Mouse (Mus musculus): ENCODE results near the gene Camta1. TPM values are rescaled to one million over a fixed set of nuclear protein-coding genes. Genes with fewer than 3 reads are reported as not detected.

Gene Camta1
- polyA plus RNA-seq, 1 experiment from 2014 or later, result 115 TPM

DNA sequence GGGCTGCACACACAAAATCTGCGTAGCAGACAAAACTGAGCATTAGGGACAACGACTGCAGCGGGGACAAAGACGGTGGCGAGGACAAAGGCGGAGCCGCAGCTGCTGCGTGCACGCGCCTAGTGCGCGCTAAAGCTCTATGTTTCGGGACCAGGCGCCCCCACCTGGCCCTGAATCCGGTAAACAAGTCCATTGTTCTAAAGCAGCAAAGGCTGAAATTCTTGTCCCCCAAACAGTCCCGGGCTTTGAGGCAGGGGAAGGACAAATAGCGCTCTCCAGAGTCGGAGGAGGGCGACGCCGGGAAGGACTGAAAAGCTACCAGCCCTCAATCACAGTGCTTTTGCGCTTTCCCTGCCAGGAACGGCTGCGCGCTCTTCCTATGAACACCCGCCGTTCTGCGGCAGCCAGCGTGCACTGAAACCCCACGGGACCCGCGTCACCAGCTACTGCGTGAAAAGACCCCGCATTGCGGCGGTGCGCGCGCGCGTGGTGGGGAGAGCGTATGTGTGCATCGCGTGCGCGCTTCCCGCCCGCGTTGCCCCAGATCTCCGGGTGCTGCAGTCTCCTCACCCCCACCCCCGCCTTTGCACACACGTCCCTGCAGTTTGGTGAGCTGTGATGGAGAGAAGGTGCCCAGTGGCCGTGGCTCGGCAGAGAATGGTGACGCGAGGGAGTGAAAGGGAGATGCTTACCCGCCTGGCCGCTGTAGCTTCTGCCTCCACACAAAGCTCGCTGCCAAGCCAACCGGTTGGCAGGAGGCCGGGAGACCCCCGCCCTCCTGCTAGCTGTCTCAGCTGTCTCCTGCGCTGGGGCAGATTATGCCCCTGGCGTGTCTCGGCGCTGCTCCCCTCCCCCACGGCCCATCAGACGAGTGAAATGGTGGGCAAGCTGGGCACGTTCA lies 732.8 kb downstream of the Camta1 start:
- Histone ChIP-seq H3K27me3 (ENCODE audit: insufficient read depth, low read length) (no peaks in the 10 kb centered on the region), H3K4me2 (ENCODE audit: low read length) (peak overlapping the region; percentile 92), H3K36me3 (ENCODE audit: insufficient read depth, low read length) (no peaks in the 10 kb centered on the region), H3K27ac (peak overlapping the region; percentile 77), H3K9ac (ENCODE audit: low read depth, low read length) (peak overlapping the region; percentile 67), H3K4me1 (replicated peaks; ENCODE audit: insufficient read depth, low read length) (peaks cover 7% of the 10 kb centered on the region), H3K4me3 (replicated peaks; ENCODE audit: low read depth, low read length) (peak overlapping the region; percentile 47), H3K9me3 (replicated peaks; ENCODE audit: low read length) (no peaks in the 10 kb centered on the region)
- under 1% methylated on average over 69 of the region's 69 CpGs for WGBS
- DNase-seq (ENCODE audit: low spot score), result peak; percentile 88
- ATAC-seq (replicated peaks; ENCODE audit: low FRiP score, low read depth), result peak; percentile 50
- peak; percentile 45 for TF ChIP-seq CTCF (IDR thresholded peaks at IDR 0.05; ENCODE audit: low read depth)

GRCm38 (mm10) chr4:151127636-151128548 lies 733.8 kb downstream of the Camta1 start:
- no peak for TF ChIP-seq CTCF (IDR thresholded peaks at IDR 0.05; ENCODE audit: low read depth)
- H3K4me1 ChIP-seq (replicated peaks; ENCODE audit: insufficient read depth, low read length), result peaks cover 7% of the 10 kb centered on the region
- H3K27me3 ChIP-seq (ENCODE audit: insufficient read depth, low read length), result no peaks in the 10 kb centered on the region
- H3K9me3 ChIP-seq (replicated peaks; ENCODE audit: low read length), result no peaks in the 10 kb centered on the region
- H3K9ac ChIP-seq (ENCODE audit: low read depth, low read length), result peak overlapping the region; percentile 67; the same call in 1 of the 2 replicates
- DNase-seq (ENCODE audit: low spot score), result no peak
- no peaks in the 10 kb centered on the region for H3K36me3 ChIP-seq (ENCODE audit: insufficient read depth, low read length)
- peak overlapping the region; percentile 47 for H3K4me3 ChIP-seq (replicated peaks; ENCODE audit: low read depth, low read length)
- peak overlapping the region; percentile 77; the same call in 1 of the 2 replicates for H3K27ac ChIP-seq
- 0 out of 2 replicates have a peak, but pooled peaks have one; percentile 6 for ATAC-seq (replicated peaks; ENCODE audit: low FRiP score, low read depth)
- H3K4me2 ChIP-seq (ENCODE audit: low read length), result peak overlapping the region; percentile 92
- 14% methylated on average over 9 of the region's 10 CpGs for WGBS

GRCm38 (mm10) chr4:151118883-151119282 lies 742.8 kb downstream of the Camta1 start:
- Histone ChIP-seq H3K4me2 (ENCODE audit: low read length) (no peak overlapping the region), H3K9me3 (replicated peaks; ENCODE audit: low read length) (no peaks in the 10 kb centered on the region), H3K4me3 (replicated peaks; ENCODE audit: low read depth, low read length) (no peak overlapping the region), H3K27me3 (ENCODE audit: insufficient read depth, low read length) (no peaks in the 10 kb centered on the region), H3K27ac (no peak overlapping the region), H3K9ac (ENCODE audit: low read depth, low read length) (no peak overlapping the region), H3K4me1 (replicated peaks; ENCODE audit: insufficient read depth, low read length) (no peaks in the 10 kb centered on the region), H3K36me3 (ENCODE audit: insufficient read depth, low read length) (no peaks in the 10 kb centered on the region)
- ATAC-seq (replicated peaks; ENCODE audit: low FRiP score, low read depth), result no peak
- 88% methylated on average over 3 of the region's 3 CpGs for WGBS
- no peak for DNase-seq (ENCODE audit: low spot score)
- TF ChIP-seq CTCF (IDR thresholded peaks at IDR 0.05; ENCODE audit: low read depth), result no peak

DNA sequence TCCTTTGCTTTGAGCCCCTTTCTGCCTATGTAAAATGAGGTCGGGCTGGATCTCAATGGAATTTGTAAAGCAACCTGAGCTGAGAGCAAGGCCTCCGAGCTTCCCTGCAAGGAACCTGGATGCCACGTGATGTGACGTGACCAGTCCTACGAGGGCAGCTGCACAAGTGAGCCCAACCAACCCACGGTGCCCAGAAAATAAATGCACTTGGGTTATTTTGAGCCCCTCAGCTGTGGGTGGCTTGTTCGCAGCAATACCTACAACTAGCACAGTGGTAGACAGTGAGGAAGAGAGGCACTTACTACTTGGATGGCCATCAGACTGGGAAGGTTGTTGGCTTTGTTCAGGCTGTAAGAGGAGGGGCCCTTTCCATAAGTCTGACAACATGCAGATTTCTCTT lies 747.1 kb downstream of the Camta1 start:
- DNase-seq (ENCODE audit: low spot score) (no peak), ATAC-seq (replicated peaks; ENCODE audit: low FRiP score, low read depth) (no peak)
- H3K9ac ChIP-seq (ENCODE audit: low read depth, low read length), result no peak overlapping the region
- H3K36me3 ChIP-seq (ENCODE audit: insufficient read depth, low read length), result no peaks in the 10 kb centered on the region
- no peak for TF ChIP-seq CTCF (IDR thresholded peaks at IDR 0.05; ENCODE audit: low read depth)
- no peaks in the 10 kb centered on the region for H3K9me3 ChIP-seq (replicated peaks; ENCODE audit: low read length)
- H3K4me2 ChIP-seq (ENCODE audit: low read length), result no peak overlapping the region
- no peak overlapping the region for H3K27ac ChIP-seq
- WGBS, result 88% methylated on average over 7 of the region's 7 CpGs
- no peaks in the 10 kb centered on the region for H3K4me1 ChIP-seq (replicated peaks; ENCODE audit: insufficient read depth, low read length)
- H3K4me3 ChIP-seq (replicated peaks; ENCODE audit: low read depth, low read length), result no peak overlapping the region
- peaks cover 5% of the 10 kb centered on the region; the same call in 1 of the 2 replicates for H3K27me3 ChIP-seq (ENCODE audit: insufficient read depth, low read length)

- H3K4me2 ChIP-seq (ENCODE audit: low read length), result no peak overlapping the region
- no peak overlapping the region for H3K9ac ChIP-seq (ENCODE audit: low read depth, low read length)
- no peak overlapping the region for H3K4me3 ChIP-seq (replicated peaks; ENCODE audit: low read depth, low read length)
- 54% methylated on average over 8 of the region's 8 CpGs for WGBS
- no peaks in the 10 kb centered on the region for H3K9me3 ChIP-seq (replicated peaks; ENCODE audit: low read length)
- peaks cover 12% of the 10 kb centered on the region; the same call in 1 of the 2 replicates for H3K27me3 ChIP-seq (ENCODE audit: insufficient read depth, low read length)
- ATAC-seq (replicated peaks; ENCODE audit: low FRiP score, low read depth) (no peak), DNase-seq (ENCODE audit: low spot score) (no peak)
- TF ChIP-seq CTCF (IDR thresholded peaks at IDR 0.05; ENCODE audit: low read depth), result no peak
- no peaks in the 10 kb centered on the region for H3K4me1 ChIP-seq (replicated peaks; ENCODE audit: insufficient read depth, low read length)
- no peaks in the 10 kb centered on the region for H3K36me3 ChIP-seq (ENCODE audit: insufficient read depth, low read length)
- no peak overlapping the region for H3K27ac ChIP-seq
These were observed 750.5 kb downstream of the Camta1 start for GRCm38 (mm10) chr4:151111226-151111625.

- no peaks in the 10 kb centered on the region for H3K36me3 ChIP-seq (ENCODE audit: insufficient read depth, low read length)
- 2% methylated on average over 15 of the region's 20 CpGs for WGBS
- H3K4me2 ChIP-seq (ENCODE audit: low read length), result peak overlapping the region; percentile 98
- peaks cover 12% of the 10 kb centered on the region; the same call in 1 of the 2 replicates for H3K27me3 ChIP-seq (ENCODE audit: insufficient read depth, low read length)
- ATAC-seq (replicated peaks; ENCODE audit: low FRiP score, low read depth), result peak; percentile 40
- DNase-seq (ENCODE audit: low spot score), result peak; percentile 34
- peak overlapping the region; percentile 70 for H3K9ac ChIP-seq (ENCODE audit: low read depth, low read length)
- H3K4me3 ChIP-seq (replicated peaks; ENCODE audit: low read depth, low read length), result peak overlapping the region; percentile 61
- TF ChIP-seq CTCF (IDR thresholded peaks at IDR 0.05; ENCODE audit: low read depth), result no peak
- H3K4me1 ChIP-seq (replicated peaks; ENCODE audit: insufficient read depth, low read length), result no peaks in the 10 kb centered on the region
- no peak overlapping the region for H3K27ac ChIP-seq
- H3K9me3 ChIP-seq (replicated peaks; ENCODE audit: low read length), result no peaks in the 10 kb centered on the region
These were observed 752.8 kb downstream of the Camta1 start for GRCm38 (mm10) chr4:151108834-151109241.
